Mouse (Mus musculus) olfactory bulb, adult 2 months (tissue): ENCODE data around the gene Thnsl1. TPM values are rescaled to one million over a fixed set of nuclear protein-coding genes. Genes with fewer than 3 reads are reported as not detected.
"Not testable (repeated sequence)": the region's sequence is repeated elsewhere in the genome, so short reads cannot be mapped to it uniquely, and the experiment has no call there.

Experiments used
- H3K27ac ChIP-seq: fragments of 200-500 bp; 2 replicates; pipeline ENCODE4 v1.5.1; 2012; ENCODE audit warnings: low read depth, low read length; ENCODE audit not compliant: insufficient read depth
- H3K4me1 ChIP-seq: fragments of 200-500 bp; 2 replicates; pipeline ENCODE4 v1.6.1; 2012; ENCODE audit warnings: low read length; ENCODE audit not compliant: control insufficient read depth, insufficient read depth
- H3K4me3 ChIP-seq: fragments of 200-500 bp; 2 replicates; pipeline ENCODE4 v1.5.1; 2012; ENCODE audit warnings: mild to moderate bottlenecking, low read depth, low read length, moderate library complexity; ENCODE audit not compliant: insufficient read depth
- CTCF ChIP-seq: fragments of 200-500 bp; IDR thresholded peaks from 2 replicates; pipeline ENCODE4 v1.5.1; 2012; ENCODE audit warnings: low read depth, mild to moderate bottlenecking, low read length, moderate library complexity; ENCODE audit not compliant: insufficient read depth
- POLR2A ChIP-seq: fragments of 200-500 bp; IDR thresholded peaks from 2 replicates; pipeline ENCODE4 v1.6.1; 2012; ENCODE audit warnings: mild to moderate bottlenecking, low read depth, low read length, moderate library complexity; ENCODE audit not compliant: insufficient read depth
- WGBS: fragments of 180-500 bp; shearing (Covaris S2); methylation state at CpG from one replicate; pipeline ENCODE4 v1.1.7; 2018; 5-methylcytosine and 5-hydroxymethylcytosine counted together
- polyA plus RNA-seq: library from polyadenylated mRNA; stranded (reverse); fragments of >200 nt; gene quantifications from 2 replicates; pipeline ENCODE4 v1.2.4, GENCODE M21; 2012; ENCODE audit warnings: low replicate concordance; ENCODE audit not compliant: missing spikeins, insufficient read depth, insufficient read length

Thnsl1 gene
- polyA plus RNA-seq, 1 experiment, result not detected

- no peak overlapping the region for H3K27ac ChIP-seq
- TF ChIP-seq CTCF, result no peak
- TF ChIP-seq POLR2A, result no peak
- no peak overlapping the region for H3K4me3 ChIP-seq
- 82% methylated on average over 2 of the region's 2 CpGs for WGBS
- H3K4me1 ChIP-seq, result no peaks in the 10 kb centered on the region
These were observed 24.8 kb downstream of the Thnsl1 start for GRCm38 (mm10) chr2:21230276-21230675.

GRCm38 (mm10) chr2:21231147-21231546 lies 25.6 kb downstream of the Thnsl1 start:
- Histone ChIP-seq H3K27ac (no peak overlapping the region), H3K4me3 (no peak overlapping the region), H3K4me1 (no peaks in the 10 kb centered on the region)
- TF ChIP-seq CTCF, result no peak
- no peak for TF ChIP-seq POLR2A
- 79% methylated on average over 3 of the region's 3 CpGs for WGBS

- no peaks in the 10 kb centered on the region for H3K4me1 ChIP-seq
- 80% methylated on average over 9 of the region's 9 CpGs for WGBS
- H3K27ac ChIP-seq, result no peak overlapping the region
- H3K4me3 ChIP-seq, result no peak overlapping the region
- TF ChIP-seq POLR2A, result no peak
- TF ChIP-seq CTCF, result no peak
These were observed 29.5 kb downstream of the Thnsl1 start for GRCm38 (mm10) chr2:21234871-21235648.

- TF ChIP-seq POLR2A (no peak), CTCF (no peak)
- WGBS, result 95% methylated on average over 4 of the region's 4 CpGs
- Histone ChIP-seq H3K4me1 (no peaks in the 10 kb centered on the region), H3K4me3 (no peak overlapping the region), H3K27ac (no peak overlapping the region)
These were observed 30.4 kb downstream of the Thnsl1 start for GRCm38 (mm10) chr2:21235844-21236386.

- WGBS, result 67% methylated on average over 5 of the region's 5 CpGs
- TF ChIP-seq CTCF, result no peak
- TF ChIP-seq POLR2A, result no peak
- H3K4me3 ChIP-seq, result no peak overlapping the region
- no peak overlapping the region for H3K27ac ChIP-seq
- H3K4me1 ChIP-seq, result no peaks in the 10 kb centered on the region
These were observed 31.3 kb downstream of the Thnsl1 start for GRCm38 (mm10) chr2:21236846-21237245.

- 84% methylated on average over 4 of the region's 6 CpGs for WGBS
- H3K27ac ChIP-seq, H3K4me3 ChIP-seq, H3K4me1 ChIP-seq: not testable (repeated sequence)
These were observed 38.6 kb downstream of the Thnsl1 start for GRCm38 (mm10) chr2:21244104-21244503.

- Histone ChIP-seq H3K4me3 (no peak overlapping the region), H3K27ac (no peak overlapping the region), H3K4me1 (no peaks in the 10 kb centered on the region)
- 44% methylated on average over 4 of the region's 4 CpGs for WGBS
- no peak for TF ChIP-seq CTCF
- no peak for TF ChIP-seq POLR2A
These were observed 39.5 kb downstream of the Thnsl1 start for GRCm38 (mm10) chr2:21244986-21245385.

- Histone ChIP-seq H3K27ac (no peak overlapping the region), H3K4me1 (no peaks in the 10 kb centered on the region), H3K4me3 (no peak overlapping the region)
- WGBS, result 91% methylated on average over 2 of the region's 2 CpGs
- TF ChIP-seq CTCF (no peak), POLR2A (no peak)
These were observed 40.1 kb downstream of the Thnsl1 start for GRCm38 (mm10) chr2:21245477-21246102.

- Histone ChIP-seq H3K4me1 (no peaks in the 10 kb centered on the region), H3K27ac (no peak overlapping the region), H3K4me3 (no peak overlapping the region)
- 68% methylated on average over 3 of the region's 3 CpGs for WGBS
- TF ChIP-seq POLR2A, result no peak
- TF ChIP-seq CTCF, result no peak
These were observed 48.1 kb downstream of the Thnsl1 start for GRCm38 (mm10) chr2:21253644-21254043.

- no peak for TF ChIP-seq CTCF
- TF ChIP-seq POLR2A, result no peak
- Histone ChIP-seq H3K4me3 (no peak overlapping the region), H3K27ac (no peak overlapping the region), H3K4me1 (no peaks in the 10 kb centered on the region)
These were observed 48.8 kb downstream of the Thnsl1 start for GRCm38 (mm10) chr2:21254308-21254707.
